ENCODE assay signal across 8 mouse cellular contexts in the genomic region with DNA sequence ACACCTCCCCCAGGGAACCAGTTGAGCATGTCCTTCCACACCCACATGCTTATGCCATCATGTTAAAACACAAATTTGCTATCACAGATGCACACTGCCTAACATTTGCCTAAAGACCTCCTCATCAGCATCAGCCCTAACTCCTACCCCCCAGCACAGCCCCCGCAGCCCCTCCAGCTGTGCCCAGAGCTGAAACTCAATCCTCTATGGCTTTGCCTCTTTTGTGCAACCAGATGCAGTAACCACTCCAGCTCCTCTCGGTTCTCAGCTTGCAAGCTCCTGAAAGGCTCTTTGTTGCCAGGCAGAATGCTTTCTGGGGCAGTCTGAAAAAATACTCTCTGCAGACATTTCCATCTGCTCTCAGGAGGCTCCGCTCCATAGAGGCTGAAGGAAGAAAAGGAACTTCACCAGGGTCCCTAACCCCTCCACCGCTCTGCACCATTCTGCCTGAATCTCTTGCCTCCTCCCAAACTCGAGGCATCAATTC.
DNase-seq lines count a peak whose midpoint lies in the region; ATAC-seq lines count a peak whose summit lies in the region.

No protein-coding gene starts in this region.

- H3K27me3 ChIP-seq in limb, embryonic 11.5 days (ENCODE audit: control insufficient read depth, insufficient read depth, low read length) = no peaks in the 10 kb centered on the region

- peak; percentile 57 for DNase-seq in left cerebral cortex, adult 11 months (ENCODE audit: low spot score)
- DNase-seq in left cerebral cortex, postnatal 4 days = no peak
- DNase-seq in frontal cortex, postnatal 36 days (ENCODE audit: low spot score in 2 of 2) = peak; percentile 74 to 78
- DNase-seq in limb, embryonic 11.5 days (ENCODE audit: low spot score) = peak; percentile 54
- DNase-seq in right cerebral cortex, postnatal 36 days (ENCODE audit: low spot score in 2 of 2) = peak; percentile 61 to 67
- no peak for DNase-seq in thymus, adult 18-20 months
- DNase-seq in thymus, postnatal 14 days = no peak

- H3K9me3 ChIP-seq in limb, embryonic 11.5 days (ENCODE audit: control insufficient read depth, low read length) = no peaks in the 10 kb centered on the region

- intact Hi-C loops in left cerebral cortex, postnatal 4 days (cut with DNase I) = no loop called here

- peak; percentile 86 for ATAC-seq in limb, embryonic 11.5 days (ENCODE audit: insufficient number of reproducible peaks, low FRiP score, low TSS enrichment, low read depth)
- no peak for ATAC-seq in CD4-positive, CD25-positive, alpha-beta regulatory T cell, adult 4 months

- 40% methylated on average over 5 of the region's 5 CpGs for WGBS in limb, embryonic 11.5 days

- H3K4me2 ChIP-seq in limb, embryonic 11.5 days (ENCODE audit: low read depth, severe bottlenecking) = no peak overlapping the region

- 0 out of 2 replicates have a peak, but pooled peaks cover 5% of the 10 kb centered on the region for H3K4me1 ChIP-seq in limb, embryonic 11.5 days (ENCODE audit: control insufficient read depth, insufficient read depth, low read length)

- H3K36me3 ChIP-seq in limb, embryonic 11.5 days (ENCODE audit: control insufficient read depth, insufficient read depth, low read length) = no peaks in the 10 kb centered on the region

- no peak overlapping the region for H3K9ac ChIP-seq in limb, embryonic 11.5 days (ENCODE audit: low read length)

- peak overlapping the region; percentile 75 for H3K27ac ChIP-seq in limb, embryonic 11.5 days (replicated peaks; ENCODE audit: low read depth, low read length)

- no peak overlapping the region for H3K4me3 ChIP-seq in limb, embryonic 11.5 days (ENCODE audit: low read depth, low read length)

Comparison
In these comparisons a context has a peak if more than half of its experiments do, and no peak if none do; other contexts are left out.
1. DNase-seq: peak in left cerebral cortex, adult 11 months (single experiment), frontal cortex, postnatal 36 days (2 of 2), limb, embryonic 11.5 days (single experiment) and right cerebral cortex, postnatal 36 days (2 of 2); none in left cerebral cortex, postnatal 4 days (single experiment), thymus, adult 18-20 months (0 of 2) and thymus, postnatal 14 days (single experiment).